ENCODE assay signal across 8 mouse cellular contexts in genomic region chr11:22971835-22972709, GRCm38 (mm10). TPM values are rescaled to one million over a fixed set of nuclear protein-coding genes. Genes with fewer than 3 reads are reported as not detected.
DNase-seq lines count a peak whose midpoint lies in the region; ATAC-seq and TF ChIP-seq lines count a peak whose summit lies in the region.

Zrsr1 (plus strand) TSS chr11:22972005.

- H3K79me2 ChIP-seq in heart, adult 2 months (replicated peaks; ENCODE audit: control insufficient read depth, insufficient read depth, low read length), result peaks cover 5% of the 10 kb centered on the region; the same call in 1 of the 2 replicates

- peak within 1 kb of the TSS; percentile 60 for H3K4me3 ChIP-seq in embryonic facial prominence, embryonic 12.5 days
- peak within 1 kb of the TSS; percentile 74 for H3K4me3 ChIP-seq in heart, adult 2 months
- H3K4me3 ChIP-seq in kidney, adult 2 months (ENCODE audit: insufficient read depth, low read depth, low read length), result peak within 1 kb of the TSS; percentile 84
- peak within 1 kb of the TSS; percentile 56 for H3K4me3 ChIP-seq in limb, embryonic 15.5 days
- H3K4me3 ChIP-seq in midbrain, embryonic 16.5 days (ENCODE audit: low read depth, low read length), result peak within 1 kb of the TSS; percentile 49

- H3K9ac ChIP-seq in embryonic facial prominence, embryonic 12.5 days, result peak within 1 kb of the TSS; percentile 61
- H3K9ac ChIP-seq in heart, adult 2 months (ENCODE audit: low read depth, low read length), result peak within 1 kb of the TSS; percentile 76
- peak within 1 kb of the TSS; percentile 35 for H3K9ac ChIP-seq in limb, embryonic 15.5 days
- H3K9ac ChIP-seq in midbrain, embryonic 16.5 days (ENCODE audit: low read depth, low read length), result peak within 1 kb of the TSS; percentile 73

- TF ChIP-seq POLR2A in heart, adult 2 months (IDR thresholded peaks at IDR 0.05; ENCODE audit: insufficient read depth, low read depth, low read length), result peak; percentile 90
- peak; percentile 87 for TF ChIP-seq POLR2A in kidney, adult 2 months (IDR thresholded peaks at IDR 0.05; ENCODE audit: low read depth, low read length)

- TF ChIP-seq EP300 in heart, adult 2 months (IDR thresholded peaks at IDR 0.05; ENCODE audit: insufficient read depth, low read depth, low read length), result no peak

- peak; percentile 81 for ATAC-seq in embryonic facial prominence, embryonic 12.5 days (ENCODE audit: insufficient number of reproducible peaks, insufficient read depth, low FRiP score, low TSS enrichment)
- ATAC-seq in limb, embryonic 15.5 days (ENCODE audit: insufficient number of reproducible peaks, low FRiP score, low TSS enrichment, low read depth), result peak; percentile 44; the same call in 1 of the 2 replicates
- peak; percentile 91 for ATAC-seq in midbrain, embryonic 16.5 days

- intact Hi-C loops in heart, adult 2 months (cut with DNase I), result loop anchor here (5.0 to 10.0 kb wide), 2 partner anchors 190 to 457 kb away; partner anchors contain the start of gene Tmem17

- H3K36me3 ChIP-seq in embryonic facial prominence, embryonic 12.5 days, result peaks cover 27% of the 10 kb centered on the region
- peaks cover 15% of the 10 kb centered on the region for H3K36me3 ChIP-seq in heart, adult 2 months (ENCODE audit: control insufficient read depth, insufficient read depth, low read length)
- no peaks in the 10 kb centered on the region for H3K36me3 ChIP-seq in kidney, adult 2 months (ENCODE audit: control insufficient read depth, insufficient read depth, low read length)
- H3K36me3 ChIP-seq in limb, embryonic 15.5 days, result peaks cover 37% of the 10 kb centered on the region
- peaks cover 7% of the 10 kb centered on the region; the same call in 1 of the 2 replicates for H3K36me3 ChIP-seq in midbrain, embryonic 16.5 days (ENCODE audit: control insufficient read depth, insufficient read depth, low read length)

- peak within 1 kb of the TSS; percentile 67 for H3K27ac ChIP-seq in embryonic facial prominence, embryonic 12.5 days
- peak within 1 kb of the TSS; percentile 90 for H3K27ac ChIP-seq in heart, adult 2 months
- peak within 1 kb of the TSS; percentile 51 for H3K27ac ChIP-seq in kidney, adult 2 months (ENCODE audit: insufficient read depth, low read depth, low read length)
- H3K27ac ChIP-seq in limb, embryonic 15.5 days, result peak within 1 kb of the TSS; percentile 90
- peak within 1 kb of the TSS; percentile 81 for H3K27ac ChIP-seq in midbrain, embryonic 16.5 days (ENCODE audit: low read length)

- peaks cover 10% of the 10 kb centered on the region for H3K4me1 ChIP-seq in embryonic facial prominence, embryonic 12.5 days
- H3K4me1 ChIP-seq in heart, adult 2 months (ENCODE audit: control insufficient read depth, insufficient read depth, low read length), result peaks cover 3% of the 10 kb centered on the region
- H3K4me1 ChIP-seq in kidney, adult 2 months (ENCODE audit: control insufficient read depth, insufficient read depth, low read length), result peaks cover 4% of the 10 kb centered on the region; the same call in 1 of the 2 replicates
- H3K4me1 ChIP-seq in limb, embryonic 15.5 days, result peaks cover 8% of the 10 kb centered on the region
- H3K4me1 ChIP-seq in midbrain, embryonic 16.5 days (ENCODE audit: control insufficient read depth, insufficient read depth, low read length), result peaks cover 23% of the 10 kb centered on the region

- H3K27me3 ChIP-seq in embryonic facial prominence, embryonic 12.5 days, result no peaks in the 10 kb centered on the region
- H3K27me3 ChIP-seq in heart, adult 2 months (ENCODE audit: control insufficient read depth, insufficient read depth, low read length), result no peaks in the 10 kb centered on the region
- no peaks in the 10 kb centered on the region for H3K27me3 ChIP-seq in kidney, adult 2 months (replicated peaks; ENCODE audit: control insufficient read depth, insufficient read depth, low read length)
- H3K27me3 ChIP-seq in limb, embryonic 15.5 days, result no peaks in the 10 kb centered on the region
- H3K27me3 ChIP-seq in midbrain, embryonic 16.5 days (ENCODE audit: control insufficient read depth, insufficient read depth, low read depth, low read length), result no peaks in the 10 kb centered on the region

- 50% methylated on average over 56 of the region's 56 CpGs for WGBS in embryonic facial prominence, embryonic 12.5 days
- WGBS in heart, adult 2 months, result 46% methylated on average over 56 of the region's 56 CpGs
- 57% methylated on average over 56 of the region's 56 CpGs for WGBS in kidney, adult 2 months
- 52% methylated on average over 56 of the region's 56 CpGs for WGBS in limb, embryonic 15.5 days
- WGBS in midbrain, embryonic 16.5 days, result 46% methylated on average over 56 of the region's 56 CpGs

- peak within 1 kb of the TSS; percentile 58 for H3K4me2 ChIP-seq in embryonic facial prominence, embryonic 12.5 days (replicated peaks)
- H3K4me2 ChIP-seq in limb, embryonic 15.5 days, result peak within 1 kb of the TSS; percentile 64
- peak within 1 kb of the TSS; percentile 59 for H3K4me2 ChIP-seq in midbrain, embryonic 16.5 days (ENCODE audit: low read length)

- TF ChIP-seq CTCF in heart, adult 2 months (IDR thresholded peaks at IDR 0.05), result no peak
- no peak for TF ChIP-seq CTCF in kidney, adult 2 months (conservative IDR thresholded peaks at IDR 0.05; ENCODE audit: insufficient read depth, insufficient read length, low read depth, low read length)

- H3K9me3 ChIP-seq in embryonic facial prominence, embryonic 12.5 days, result peaks cover 35% of the 10 kb centered on the region
- H3K9me3 ChIP-seq in limb, embryonic 15.5 days, result peaks cover 3% of the 10 kb centered on the region; the same call in 1 of the 2 replicates
- peaks cover 19% of the 10 kb centered on the region; the same call in 1 of the 2 replicates for H3K9me3 ChIP-seq in midbrain, embryonic 16.5 days (replicated peaks; ENCODE audit: control insufficient read depth, low read length, poor library complexity, severe bottlenecking)

- DNase-seq in 416B (ENCODE audit: low read depth), result peak; percentile 89
- peak; percentile 52 for DNase-seq in adrenal gland, postnatal 25 days
- peak; percentile 72 to 79 for DNase-seq in heart, adult 2 months
- DNase-seq in kidney, adult 2 months, result peak; percentile 89
- DNase-seq in spleen, postnatal 14 days (ENCODE audit: low spot score in 2 of 2), result peak; percentile 27 to 42

RNA-seq across cellular contexts. Expression of gene Zrsr1, which starts in this region (rescaled TPM):
- 30.7 and 31.0 TPM in 2 replicates for total RNA-seq in adrenal gland, postnatal 25 days (2021)
- polyA plus RNA-seq in embryonic facial prominence, embryonic 12.5 days (2016; fragmentation: Nextera tagmentation; extraction: Ambion mirVana), result 3.6 and 4.7 TPM in 2 replicates
- total RNA-seq in heart, adult 2 months (2021), result 10 to 100 TPM; 15.1 to 22.0 TPM
- 4.6 and 7.2 TPM in 2 replicates for polyA plus RNA-seq in heart, adult 2 months (2012; rRNA removed)
- polyA plus RNA-seq in kidney, adult 2 months (2012; rRNA removed), result 5.9 and 6.1 TPM in 2 replicates
- polyA plus RNA-seq in limb, embryonic 15.5 days (2015; fragmentation: Nextera tagmentation; extraction: Ambion mirVana), result 3.3 TPM in 2 replicates
- polyA plus RNA-seq in midbrain, embryonic 16.5 days (2015; fragmentation: Nextera tagmentation; extraction: Ambion mirVana), result 6.1 and 7.1 TPM in 2 replicates

Comparison
In these comparisons a context has a peak if more than half of its experiments do, and no peak if none do; other contexts are left out.
1. Peak in every context shown above with its lines: DNase-seq, ATAC-seq, H3K4me3 ChIP-seq and H3K27ac ChIP-seq.
2. DNase-seq: peak in every context shown above with its lines; median percentile 89 in 416B; 89 in kidney, adult 2 months; 76 in heart, adult 2 months; 52 in adrenal gland, postnatal 25 days; 34 in spleen, postnatal 14 days.